Mouse (Mus musculus): ENCODE measurements around the gene Tmem80.

Tmem80 gene

DNA sequence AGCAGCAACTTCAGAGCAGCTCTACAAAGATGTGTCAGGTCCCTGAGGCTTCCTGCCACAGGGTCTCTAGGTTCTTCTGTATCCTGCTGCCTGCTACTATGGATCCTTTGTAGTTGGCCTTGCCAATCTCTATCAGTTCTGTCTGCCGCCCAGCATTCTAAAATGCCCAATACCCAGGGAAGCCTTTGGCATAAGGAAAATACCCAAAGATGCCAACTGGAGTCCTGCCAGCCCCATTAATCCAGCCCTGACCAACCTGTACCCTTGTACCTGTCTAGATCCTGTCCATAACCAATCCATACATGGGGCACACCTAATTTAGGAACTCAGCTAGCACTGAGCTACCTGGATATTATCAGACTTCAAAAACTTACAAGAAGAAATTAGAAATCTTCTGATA lies 2.9 kb upstream of the Tmem80 start:
- in situ Hi-C loops (cut with MboI, MseI), result no loop called here

DNA sequence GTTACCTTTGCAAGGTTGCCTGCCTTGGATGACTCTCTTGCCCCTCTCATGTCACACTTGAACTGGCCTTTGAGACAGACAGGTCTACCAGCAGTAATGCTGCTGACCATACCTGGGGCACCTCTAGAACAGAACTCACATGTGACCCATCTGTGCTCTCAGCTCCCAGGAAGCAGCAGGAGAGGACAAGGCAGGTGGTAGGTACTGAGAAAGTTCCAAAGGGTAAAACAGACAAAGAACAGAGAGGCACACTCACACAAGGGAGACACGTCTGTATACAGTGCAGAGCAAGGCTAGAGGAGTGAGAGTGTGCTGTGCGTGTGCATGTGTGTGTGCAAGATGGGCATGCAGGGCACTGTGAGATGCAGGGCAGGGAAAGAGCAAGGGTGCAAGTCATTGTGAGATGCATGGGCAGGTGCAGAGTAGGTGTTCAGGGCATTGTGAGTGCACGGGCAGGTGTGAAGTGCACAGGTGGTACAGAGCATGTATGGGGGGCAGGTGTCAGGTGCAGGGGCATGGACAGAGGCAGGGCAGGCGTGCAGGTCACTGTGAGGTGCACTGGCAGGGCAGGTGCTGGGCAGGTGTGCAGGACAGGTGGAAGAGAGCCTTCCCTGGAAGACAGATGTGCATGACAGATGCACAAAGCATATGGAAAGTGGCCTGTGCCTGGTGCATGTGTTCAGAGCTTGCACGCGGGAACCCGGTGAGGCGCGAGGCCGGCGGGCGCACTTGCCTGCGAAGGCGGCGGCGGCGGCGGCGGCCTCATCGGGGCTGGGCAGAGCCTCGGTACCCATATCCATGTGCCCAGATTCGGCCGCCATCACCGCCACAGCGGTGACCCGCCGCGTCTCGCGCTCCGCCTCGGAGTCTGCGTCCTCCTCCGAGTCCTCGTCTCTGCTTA lies 743 bp upstream of the Tmem80 start:
- in situ Hi-C loops (cut with MboI, MseI), result no loop called here

DNA sequence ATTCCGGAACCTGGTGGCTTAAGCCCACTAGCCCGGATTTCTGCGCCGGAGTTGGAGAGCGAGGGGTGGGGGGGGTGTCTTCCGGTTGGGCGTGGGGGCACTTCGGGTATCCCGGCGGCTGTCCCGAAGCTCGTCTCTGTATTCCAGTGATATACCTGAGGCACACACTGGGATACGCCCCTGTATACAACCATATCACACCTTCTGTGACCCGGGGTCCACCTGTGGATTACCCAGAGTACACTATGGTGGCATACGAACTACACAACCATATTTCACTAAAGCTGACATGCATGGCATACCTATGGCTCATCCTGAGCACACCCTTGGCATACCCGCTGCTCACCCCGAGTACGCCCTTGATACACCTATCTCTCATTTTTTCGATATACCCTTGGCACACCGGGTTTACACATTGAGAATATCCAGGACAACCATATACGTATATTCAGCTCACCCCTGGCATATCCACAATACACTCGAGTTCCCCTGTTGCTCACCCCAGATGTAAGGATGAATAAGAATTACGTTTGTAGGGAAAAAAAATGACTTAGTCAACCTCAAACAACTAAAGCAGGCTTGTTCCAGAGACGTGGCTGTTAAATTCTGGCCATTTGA lies 943 bp downstream of the Tmem80 start:
- in situ Hi-C loops (cut with MboI, MseI), result no loop called here

DNA sequence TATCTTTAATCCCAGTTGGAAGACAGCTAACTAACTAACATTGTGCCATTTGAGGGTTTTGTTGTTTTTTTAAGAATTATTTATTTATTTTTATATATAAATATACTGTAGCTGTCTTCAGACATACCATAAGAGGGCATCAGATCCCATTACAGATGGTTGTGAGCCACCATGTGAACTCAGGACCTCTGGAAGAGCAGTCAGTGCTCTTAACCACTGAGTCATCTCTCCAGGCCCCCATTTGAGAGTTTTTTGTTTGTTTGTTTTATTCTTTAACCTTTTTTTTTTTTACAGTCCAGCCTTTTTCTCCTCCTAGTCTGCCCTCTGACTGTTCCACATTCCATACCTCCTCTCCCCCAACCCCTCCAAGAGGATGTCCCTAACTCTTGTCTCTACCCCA lies 3.2 kb downstream of the Tmem80 start:
- in situ Hi-C loops (cut with MboI, MseI), result no loop called here

DNA sequence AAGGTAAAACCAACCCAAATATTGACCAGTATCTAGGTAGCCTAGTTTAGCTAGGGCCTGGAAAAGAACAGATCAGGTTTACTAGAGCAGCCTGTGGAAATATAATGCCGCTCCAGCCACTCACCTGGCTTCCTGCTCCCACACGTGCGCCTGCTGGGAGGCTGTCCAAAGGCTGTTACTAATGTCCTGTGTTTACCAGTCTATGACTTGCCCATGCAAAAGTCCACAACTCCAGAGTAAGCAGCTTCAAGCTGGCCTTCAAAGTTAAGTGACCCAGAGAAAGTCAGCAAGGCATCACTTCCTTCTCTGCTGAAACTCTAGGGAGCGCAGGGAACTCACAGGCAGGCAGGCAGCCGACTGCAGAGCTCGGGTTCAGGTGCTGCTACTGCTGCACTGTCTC lies 4.5 kb downstream of the Tmem80 start:
- in situ Hi-C loops (cut with MboI, MseI), result no loop called here

DNA sequence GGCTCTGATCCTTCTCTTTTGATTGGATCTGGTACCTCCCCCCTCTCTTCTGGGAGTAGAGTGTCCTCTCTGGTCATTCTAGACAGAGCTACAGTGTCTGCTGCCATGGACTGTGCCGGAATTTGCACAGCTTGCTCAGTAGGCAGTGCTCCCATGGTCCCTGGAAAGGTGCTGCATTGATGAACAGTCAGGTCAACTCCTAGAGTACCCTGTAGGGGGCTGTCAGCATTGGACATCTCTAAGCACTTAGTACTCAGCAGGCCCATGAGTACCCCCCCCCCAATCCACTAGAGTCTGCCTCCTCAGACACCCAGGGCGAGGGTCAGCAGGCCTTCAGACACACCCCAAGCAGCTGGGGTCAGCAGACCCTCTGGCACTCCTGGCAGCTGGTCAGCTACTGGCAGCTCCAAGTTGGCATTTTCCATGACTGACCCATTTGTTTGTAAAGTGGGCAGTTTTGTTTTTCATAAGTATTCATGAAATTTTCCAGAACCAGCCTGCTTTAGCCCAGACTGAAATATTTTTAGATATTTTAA lies 7.6 kb downstream of the Tmem80 start:
- in situ Hi-C loops (cut with MboI, MseI), result no loop called here

DNA sequence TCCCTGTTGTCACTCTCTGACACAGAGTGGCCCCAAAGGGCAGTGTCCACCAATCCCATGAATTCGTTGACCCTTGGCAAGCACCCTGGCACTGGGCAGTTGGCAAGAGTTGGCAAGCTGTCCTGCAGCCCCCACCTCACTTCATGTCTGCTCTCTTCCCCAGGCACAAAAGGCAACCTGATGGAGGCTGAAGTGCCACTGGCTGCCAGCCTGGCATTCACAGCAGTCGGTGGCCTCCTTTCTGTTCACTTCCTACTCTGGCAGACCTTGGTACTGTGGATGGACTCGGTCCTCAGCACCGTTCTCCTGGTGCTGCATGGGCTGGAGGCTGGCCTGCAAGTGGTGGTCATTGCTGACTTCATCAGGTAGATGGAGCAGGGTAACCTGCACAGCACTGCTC lies 8.1 kb downstream of the Tmem80 start:
- in situ Hi-C loops (cut with MboI, MseI), result no loop called here

DNA sequence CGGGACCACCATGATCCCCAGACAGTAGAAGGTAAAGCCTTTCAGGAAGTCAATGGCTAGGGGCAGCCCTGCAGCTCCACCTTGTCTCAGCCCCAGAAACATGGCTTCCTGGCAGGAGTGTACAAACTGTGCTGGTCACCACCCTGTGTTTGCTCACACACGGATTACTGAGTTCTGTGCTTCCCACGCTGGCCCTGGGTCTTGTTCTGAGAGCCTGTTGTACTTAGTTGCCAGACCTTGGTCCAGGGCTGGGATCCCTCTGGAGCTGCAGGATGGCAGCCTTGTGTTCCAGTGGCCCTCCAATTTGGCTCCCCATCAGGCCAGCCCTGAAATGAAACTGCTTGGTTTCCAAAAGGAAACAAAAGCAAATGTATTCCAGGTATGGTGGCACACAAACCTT lies 8.8 kb downstream of the Tmem80 start:
- in situ Hi-C loops (cut with MboI, MseI), result no loop called here

DNA sequence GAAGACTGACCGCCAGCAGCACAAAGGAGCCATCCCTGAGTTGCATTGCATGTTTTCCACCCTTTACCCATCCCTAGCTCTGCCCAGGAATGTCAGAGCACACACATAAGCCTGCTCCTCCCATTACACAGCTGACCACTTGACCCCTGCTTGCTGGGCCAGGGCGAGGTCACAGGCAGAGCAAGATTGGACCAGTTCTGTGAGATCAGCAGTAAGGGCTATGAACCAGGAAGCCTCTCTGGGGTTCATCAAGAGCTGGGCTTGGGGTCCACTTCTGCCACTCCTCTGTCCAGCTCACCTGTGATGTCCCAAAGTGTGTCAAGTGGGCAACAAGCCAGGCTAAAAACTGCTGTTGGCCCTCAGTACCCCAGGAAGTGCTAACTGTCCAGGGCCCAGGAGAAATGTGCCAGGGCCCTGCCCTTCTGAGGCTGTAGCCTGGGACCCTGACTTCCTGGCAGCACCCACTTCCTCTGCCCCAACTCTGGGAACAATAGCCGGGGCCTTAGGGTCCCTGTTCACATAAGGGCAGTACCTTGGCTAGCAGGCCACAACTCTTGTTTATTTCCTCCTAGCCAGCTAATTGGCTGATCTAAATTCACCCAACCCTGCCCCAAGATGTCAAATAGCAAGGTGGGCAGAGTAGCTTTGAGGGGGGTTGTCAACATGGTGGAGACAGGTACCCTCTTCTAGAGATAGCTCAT lies 10.3 kb downstream of the Tmem80 start:
- in situ Hi-C loops (cut with MboI, MseI), result no loop called here

DNA sequence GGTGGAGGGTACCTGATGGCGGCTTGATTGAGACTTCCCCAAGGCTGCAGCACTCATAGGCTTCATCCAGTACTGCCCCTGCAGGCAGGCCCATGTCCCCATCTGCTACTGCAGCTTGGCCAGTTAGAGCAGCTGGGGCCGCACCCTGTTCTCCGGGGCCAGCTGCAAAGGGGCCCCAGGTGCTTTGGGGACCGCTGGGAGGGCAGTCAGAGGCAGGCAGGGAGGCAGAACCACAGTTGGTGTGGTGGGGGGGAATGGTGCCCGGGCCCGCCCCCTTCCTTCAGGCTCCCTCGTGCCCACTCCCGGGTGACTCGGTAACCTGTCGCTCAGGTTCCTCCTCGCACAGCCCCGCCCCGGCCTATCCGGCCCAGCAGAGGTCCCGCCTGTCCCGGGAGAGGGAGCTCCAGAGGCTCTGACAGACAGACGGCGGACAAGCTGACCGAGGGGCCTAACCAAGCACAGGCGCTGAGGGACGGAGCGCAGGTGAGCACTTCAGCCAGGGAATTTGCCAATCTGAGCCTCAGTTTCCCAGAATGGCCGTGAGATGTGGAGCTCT lies 11.1 kb downstream of the Tmem80 start, which contains the start of gene Eps8l2:
Eps8l2 (plus strand) TSS at position 305 of the 556 bp plus-strand sequence.
- in situ Hi-C loops (cut with MboI, MseI), result no loop called here

DNA sequence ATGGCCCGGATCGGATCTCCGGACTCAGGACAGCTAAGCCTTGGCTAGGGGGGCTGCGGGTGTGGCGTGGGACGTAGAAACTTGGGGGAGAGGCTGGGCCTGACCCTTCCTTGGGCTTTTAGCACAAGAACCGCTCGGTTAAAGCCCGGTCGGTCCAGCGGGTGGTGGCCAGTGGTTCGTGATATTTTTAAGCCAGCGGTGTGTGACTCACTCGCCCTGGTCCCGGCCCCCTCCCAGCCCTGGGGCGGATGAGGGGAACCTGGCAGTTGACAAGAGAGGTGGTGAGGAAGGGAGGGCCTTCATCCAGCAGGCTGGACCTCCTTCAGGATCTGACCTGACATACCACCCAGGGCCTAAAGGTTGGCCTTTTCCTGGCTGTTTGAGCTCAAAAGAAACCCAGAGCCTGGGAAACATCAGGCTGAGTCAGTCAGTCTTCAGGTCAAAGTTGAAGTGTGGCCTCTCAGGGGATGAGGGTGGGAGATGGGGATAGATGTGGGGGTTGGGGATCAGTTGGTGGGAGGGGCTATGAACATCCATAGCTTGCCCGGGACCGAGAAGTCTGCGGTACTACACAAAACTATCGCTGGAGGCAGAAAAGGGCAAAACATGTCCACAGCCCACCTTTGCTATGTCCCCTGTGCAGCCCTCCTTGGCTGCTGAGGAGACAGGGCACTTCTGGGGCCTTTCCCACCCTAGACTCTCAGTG lies 11.8 kb downstream of the Tmem80 start:
- in situ Hi-C loops (cut with MboI, MseI), result no loop called here

DNA sequence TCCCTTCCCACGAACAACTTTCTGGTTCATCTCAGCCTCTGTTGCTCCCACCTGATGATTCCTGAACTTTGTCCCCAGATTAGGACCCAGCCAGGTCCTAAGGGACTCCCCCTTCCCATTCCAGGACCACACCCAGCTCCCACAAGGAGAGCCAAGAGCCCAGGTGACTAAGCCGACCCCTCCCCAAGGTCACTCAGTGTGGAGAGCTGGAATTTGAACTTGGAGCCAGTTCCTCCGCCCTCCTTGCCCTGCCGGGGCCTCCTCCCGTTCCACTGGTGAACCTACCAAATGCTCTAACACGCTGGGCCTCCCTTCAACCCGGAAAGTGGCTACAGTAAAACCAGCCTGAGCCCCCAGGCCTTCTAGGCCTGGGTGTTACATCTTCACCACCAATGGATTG lies 12.5 kb downstream of the Tmem80 start:
- in situ Hi-C loops (cut with MboI, MseI), result no loop called here

DNA sequence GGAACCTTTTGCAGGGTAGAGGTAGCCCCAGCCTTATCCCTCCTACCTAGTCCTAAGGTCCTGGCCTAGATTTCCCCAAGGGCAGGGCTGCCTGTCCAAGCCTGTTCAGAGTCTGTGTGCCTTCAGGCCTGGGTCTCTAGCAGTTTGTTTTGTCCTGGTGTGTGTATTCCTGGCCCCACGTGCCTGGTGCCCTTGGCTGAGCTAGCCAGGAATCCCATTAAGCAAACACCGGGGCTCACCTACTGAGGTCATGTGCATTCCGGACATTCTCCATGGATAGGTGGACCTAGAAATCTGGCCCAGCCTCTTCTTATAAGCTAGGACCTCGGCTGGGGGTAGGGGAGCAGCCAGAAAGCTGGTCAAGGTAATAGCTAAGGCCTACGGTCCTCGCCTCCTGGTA lies 12.9 kb downstream of the Tmem80 start:
- in situ Hi-C loops (cut with MboI, MseI), result no loop called here

DNA sequence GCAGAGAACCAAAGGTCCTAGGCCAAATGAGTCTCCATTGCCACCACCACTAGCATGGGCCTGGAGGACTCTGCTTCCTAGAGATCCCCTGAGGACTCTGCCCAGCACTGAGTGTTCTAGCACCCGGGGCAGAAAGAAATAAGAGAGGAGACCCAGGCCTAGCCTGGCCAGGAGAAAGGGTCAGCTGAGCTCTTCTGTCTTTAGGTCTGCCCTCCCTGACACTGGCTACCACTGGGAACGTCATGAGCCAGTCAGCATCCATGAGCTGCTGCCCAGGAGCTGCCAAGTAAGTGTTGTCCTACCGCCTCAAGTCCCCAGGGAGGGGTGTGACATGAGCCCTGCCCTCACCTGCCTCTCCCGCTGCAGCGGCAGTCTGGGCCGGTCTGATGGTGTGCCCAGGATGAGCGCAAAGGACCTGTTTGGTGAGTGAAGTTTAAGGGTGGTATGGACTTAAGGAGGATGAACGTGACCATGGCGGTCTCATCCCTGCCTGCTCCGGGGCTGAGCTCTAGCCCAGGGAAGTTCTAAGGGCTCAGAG lies 14.2 kb downstream of the Tmem80 start:
- in situ Hi-C loops (cut with MboI, MseI), result no loop called here

DNA sequence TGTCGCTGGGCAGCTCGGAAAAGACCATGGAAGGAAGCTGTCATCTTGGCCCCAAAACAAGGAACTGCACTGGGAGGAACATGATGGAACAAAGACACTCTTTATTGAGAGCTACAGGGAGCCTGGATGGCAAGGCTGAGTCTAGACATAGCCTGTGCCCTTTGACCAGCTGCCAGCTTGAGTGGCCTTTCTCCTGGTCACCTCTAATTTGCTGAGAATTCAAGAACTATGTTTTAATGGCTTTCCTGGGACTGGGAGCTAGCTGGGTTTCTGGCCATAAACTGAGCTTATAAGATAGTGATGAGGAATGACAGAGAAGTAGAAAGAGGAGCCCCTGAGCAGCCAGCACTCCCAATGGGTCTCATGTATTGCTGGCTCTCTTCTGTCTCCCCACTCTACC lies 15.7 kb downstream of the Tmem80 start:
- in situ Hi-C loops (cut with MboI, MseI), result no loop called here

DNA sequence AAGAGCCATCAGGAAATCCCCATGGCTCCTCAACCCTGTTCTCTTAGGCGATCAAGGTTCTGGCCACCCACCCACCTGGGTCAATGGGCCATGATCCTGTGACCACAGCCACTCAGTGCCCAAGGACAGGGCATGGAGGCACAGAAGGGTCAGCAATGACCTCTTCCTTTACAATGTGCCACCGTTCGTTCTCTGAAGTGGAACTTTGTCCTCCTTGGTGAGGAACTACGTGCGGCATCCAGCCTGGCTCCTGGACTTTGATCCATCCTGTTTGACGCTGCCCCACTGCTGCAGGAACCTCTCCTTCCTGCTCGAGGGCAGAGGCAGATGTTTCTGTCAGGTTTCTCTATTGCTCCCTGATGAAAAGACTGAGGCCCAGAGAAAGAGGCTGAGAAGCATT lies 16.2 kb downstream of the Tmem80 start:
- in situ Hi-C loops (cut with MboI, MseI), result no loop called here

DNA sequence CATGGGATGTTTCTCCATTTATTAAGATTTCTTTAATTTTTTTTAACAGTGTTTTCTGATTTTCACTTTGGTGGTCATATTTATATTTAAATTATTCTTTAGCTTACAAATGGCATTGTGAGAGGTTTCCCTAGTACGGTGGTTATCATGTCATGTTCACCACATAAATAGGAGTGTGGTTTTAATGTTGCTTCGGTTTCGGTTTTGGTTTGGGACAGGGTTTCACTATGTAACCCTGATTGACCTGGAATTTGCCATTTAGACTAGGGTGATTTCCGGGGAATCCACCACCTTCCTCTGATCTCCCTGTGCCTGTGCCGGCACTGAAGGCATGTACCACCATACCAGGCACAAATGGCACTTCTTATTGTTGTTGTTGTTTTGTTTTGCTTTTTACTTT lies 17.2 kb downstream of the Tmem80 start:
- in situ Hi-C loops (cut with MboI, MseI), result no loop called here

DNA sequence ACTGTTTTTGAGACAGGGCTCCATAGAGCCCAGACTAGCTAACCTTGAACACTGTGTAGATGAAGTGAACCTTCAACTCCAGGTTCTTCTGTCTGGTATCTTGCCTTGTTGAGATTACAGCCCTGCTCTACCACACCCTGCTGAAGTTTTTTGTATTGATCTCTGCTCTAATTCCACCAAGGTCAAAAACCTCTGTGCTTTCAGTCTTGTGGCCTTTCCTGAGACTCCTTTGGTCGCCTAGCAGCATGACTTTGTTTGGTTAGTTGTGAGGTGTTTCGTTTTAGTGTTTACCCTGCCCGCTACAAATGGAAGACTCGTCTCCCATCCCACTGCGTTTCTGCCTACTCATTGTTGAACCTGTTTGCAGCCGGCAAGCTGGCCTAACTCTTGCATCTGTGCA lies 23.5 kb downstream of the Tmem80 start:
- in situ Hi-C loops (cut with MboI, MseI), result no loop called here

DNA sequence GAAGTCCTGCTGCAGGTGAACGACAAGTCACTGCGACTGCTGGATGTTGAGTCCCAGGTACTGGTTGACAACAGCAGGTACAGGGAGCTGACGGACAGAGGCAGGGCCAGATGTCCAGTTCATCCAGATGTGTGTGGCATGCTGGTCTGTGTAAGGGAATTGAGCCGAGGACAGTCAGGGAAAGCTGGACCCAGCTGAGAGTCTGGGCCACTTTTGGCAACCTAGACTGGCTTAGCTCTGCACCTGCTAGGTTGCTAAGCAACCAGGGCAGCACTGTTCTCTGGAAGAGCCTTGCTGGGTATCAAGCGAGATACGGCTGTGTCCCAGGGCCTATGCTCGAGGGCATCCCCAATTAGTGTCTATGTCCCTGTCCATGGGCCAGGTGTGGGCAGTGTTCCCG lies 27.5 kb downstream of the Tmem80 start:
- in situ Hi-C loops (cut with MboI, MseI), result no loop called here

DNA sequence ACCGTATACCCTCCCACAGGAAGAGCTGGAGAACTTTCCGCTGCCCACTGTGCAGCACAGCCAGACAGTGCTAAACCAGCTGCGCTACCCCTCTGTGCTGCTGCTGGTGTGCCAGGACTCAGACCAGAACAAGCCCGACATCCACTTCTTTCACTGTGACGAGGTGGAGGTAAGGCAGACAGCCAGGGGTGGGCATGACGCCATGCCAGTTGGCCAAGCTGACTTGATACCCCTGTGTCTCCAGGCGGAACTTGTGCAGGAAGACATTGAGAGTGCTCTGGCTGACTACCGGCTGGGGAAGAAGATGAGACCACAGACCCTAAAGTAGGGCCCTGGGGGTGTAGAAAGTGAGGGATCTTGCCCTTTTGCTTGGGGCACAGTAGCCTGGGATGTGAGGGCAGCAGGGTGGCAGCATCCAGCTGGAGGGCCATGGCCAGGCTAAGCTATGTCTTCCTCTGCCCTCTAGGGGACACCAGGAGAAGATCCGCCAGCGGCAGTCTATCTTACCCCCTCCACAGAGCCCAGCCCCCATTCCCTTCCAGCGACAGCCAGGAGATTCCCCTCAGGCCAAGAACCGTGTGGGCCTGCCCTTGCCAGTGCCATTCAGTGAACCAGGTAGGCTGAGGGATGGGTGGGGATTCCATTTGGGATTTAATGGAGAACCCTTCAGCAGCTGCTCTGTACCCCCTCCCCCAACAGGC lies 28.2 kb downstream of the Tmem80 start:
- in situ Hi-C loops (cut with MboI, MseI), result no loop called here

DNA sequence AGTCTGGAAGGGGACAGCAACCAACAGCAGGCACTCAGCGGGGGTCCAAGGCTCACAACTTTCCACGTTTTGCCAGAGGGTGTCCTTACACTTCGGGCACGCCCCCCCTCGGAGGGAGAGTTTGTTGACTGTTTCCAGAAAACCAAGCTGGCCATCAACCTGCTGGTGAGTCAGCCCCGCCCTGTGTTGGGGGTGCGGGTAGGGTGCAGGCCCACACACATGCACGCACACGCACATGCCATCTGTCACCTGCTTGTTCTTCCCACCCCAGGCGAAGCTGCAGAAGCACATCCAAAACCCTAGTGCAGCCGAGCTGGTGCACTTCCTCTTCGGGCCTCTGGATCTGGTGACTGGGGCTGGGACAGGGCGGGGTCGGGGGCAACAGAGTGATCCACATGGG lies 29.4 kb downstream of the Tmem80 start:
- in situ Hi-C loops (cut with MboI, MseI), result no loop called here

All from T-helper 1 cell (primary cell).